In the genomic region with DNA sequence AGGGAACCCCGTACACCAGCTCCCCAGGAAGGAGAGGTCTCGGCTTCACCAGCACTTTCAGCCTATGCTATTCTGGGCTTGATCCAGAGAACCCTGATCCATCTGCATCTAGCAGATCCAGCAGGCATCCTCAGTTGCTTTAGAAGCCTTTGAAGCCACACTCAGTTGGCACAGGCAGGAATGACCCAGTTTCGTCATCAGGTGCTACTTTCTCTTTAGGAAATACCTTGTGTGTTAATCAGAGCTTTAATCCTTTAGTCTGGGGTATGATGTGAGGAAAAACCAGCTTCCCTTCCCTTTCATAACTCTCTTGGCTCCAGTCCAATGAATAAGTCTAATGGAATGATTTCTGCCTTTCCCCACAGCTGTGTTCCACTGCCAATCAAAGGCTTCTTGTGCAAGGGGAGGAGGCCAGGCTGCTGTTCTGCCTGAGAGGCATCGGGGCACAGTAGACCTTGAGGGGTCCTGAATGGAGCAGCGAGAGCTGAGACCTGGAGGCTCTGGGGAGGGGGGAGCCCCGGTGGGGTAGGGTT, we compare ENCODE assay signal across 7 mouse cellular contexts.
A peak's percentile ranks its signal among the peaks of the same experiment; 100 is the strongest.
DNase-seq lines count a peak whose midpoint lies in the region; ATAC-seq and TF ChIP-seq lines count a peak whose summit lies in the region.

No protein-coding gene starts in this region.

- H3K4me1 ChIP-seq in embryonic facial prominence, embryonic 12.5 days = peaks cover 24% of the 10 kb centered on the region
- H3K4me1 ChIP-seq in limb, embryonic 14.5 days (ENCODE audit: control insufficient read depth, insufficient read depth, low read length) = peaks cover 21% of the 10 kb centered on the region

- H3K9me3 ChIP-seq in embryonic facial prominence, embryonic 12.5 days = no peaks in the 10 kb centered on the region
- no peaks in the 10 kb centered on the region for H3K9me3 ChIP-seq in limb, embryonic 14.5 days (ENCODE audit: control insufficient read depth, low read length)

- no peak overlapping the region for H3K4me3 ChIP-seq in embryonic facial prominence, embryonic 12.5 days
- no peak overlapping the region for H3K4me3 ChIP-seq in limb, embryonic 14.5 days (replicated peaks; ENCODE audit: low read length)

- no peaks in the 10 kb centered on the region for H3K36me3 ChIP-seq in embryonic facial prominence, embryonic 12.5 days
- no peaks in the 10 kb centered on the region for H3K36me3 ChIP-seq in limb, embryonic 14.5 days (ENCODE audit: control insufficient read depth, insufficient read depth, low read length)

- intact Hi-C loops in left cerebral cortex, postnatal 4 days (cut with DNase I) = no loop called here
- intact Hi-C loops in heart, postnatal 10 days (cut with DNase I) = no loop called here

- DNase-seq in left cerebral cortex, postnatal 4 days = peak; percentile 10
- DNase-seq in left cerebral cortex, adult 18-20 months (ENCODE audit: low spot score in 2 of 2) = no peak
- peak; percentile 29 to 41 for DNase-seq in heart, postnatal 10 days
- peak; percentile 89 for DNase-seq in limb, embryonic 14.5 days (ENCODE audit: low spot score)
- DNase-seq in retina, postnatal 7 days (ENCODE audit: low read depth, low spot score) = peak; percentile 29
- DNase-seq in spleen, adult 12 weeks (ENCODE audit: low spot score) = no peak

- no peak for TF ChIP-seq POLR2A in limb, embryonic 14.5 days (IDR thresholded peaks at IDR 0.05; ENCODE audit: borderline replicate concordance, extremely low read depth, insufficient read depth, insufficient read length)

- H3K27ac ChIP-seq in embryonic facial prominence, embryonic 12.5 days = peak overlapping the region; percentile 63; the same call in 1 of the 2 replicates
- 0 out of 2 replicates have a peak overlapping the region, but pooled peaks have one; percentile 19 for H3K27ac ChIP-seq in limb, embryonic 14.5 days (replicated peaks; ENCODE audit: low read depth, low read length)

- H3K27me3 ChIP-seq in embryonic facial prominence, embryonic 12.5 days = no peaks in the 10 kb centered on the region
- H3K27me3 ChIP-seq in limb, embryonic 14.5 days (ENCODE audit: control insufficient read depth, insufficient read depth, low read length) = no peaks in the 10 kb centered on the region

- WGBS in embryonic facial prominence, embryonic 12.5 days = 44% methylated on average over 6 of the region's 6 CpGs
- 26% methylated on average over 6 of the region's 6 CpGs for WGBS in limb, embryonic 14.5 days

- peak overlapping the region; percentile 27 for H3K4me2 ChIP-seq in embryonic facial prominence, embryonic 12.5 days (replicated peaks)
- peak overlapping the region; percentile 22; the same call in 1 of the 2 replicates for H3K4me2 ChIP-seq in limb, embryonic 14.5 days (replicated peaks; ENCODE audit: low read depth, low read length, severe bottlenecking)

- ATAC-seq in embryonic facial prominence, embryonic 12.5 days (ENCODE audit: insufficient number of reproducible peaks, insufficient read depth, low FRiP score, low TSS enrichment) = peak; percentile 86; the same call in 1 of the 2 replicates
- peak; percentile 81 for ATAC-seq in limb, embryonic 14.5 days (ENCODE audit: low FRiP score, low read depth)

- no peak overlapping the region for H3K9ac ChIP-seq in embryonic facial prominence, embryonic 12.5 days
- H3K9ac ChIP-seq in limb, embryonic 14.5 days (ENCODE audit: low read depth, low read length, severe bottlenecking) = no peak overlapping the region

Comparison
In these comparisons a context has a peak if more than half of its experiments do, and no peak if none do; other contexts are left out.
1. DNase-seq: peak in left cerebral cortex, postnatal 4 days (single experiment), heart, postnatal 10 days (2 of 2), limb, embryonic 14.5 days (single experiment) and retina, postnatal 7 days (single experiment); none in left cerebral cortex, adult 18-20 months (0 of 2) and spleen, adult 12 weeks (single experiment).